Mouse (Mus musculus): ENCODE measurements around the gene Csf2ra.

- TF ChIP-seq TAL1 (IDR thresholded peaks at IDR 0.05; ENCODE audit: low read length): no peak
- TF ChIP-seq GATA1 (IDR thresholded peaks at IDR 0.05; ENCODE audit: low read length): no peak
Observed at GRCm38 (mm10) chr19:61257733-61258132, 29.5 kb upstream of the Csf2ra start.
